Mouse (Mus musculus) lung, adult 2 months (tissue): ENCODE data around the gene Faap20.

Experiments used
- CTCF ChIP-seq: fragments of 200-500 bp; IDR thresholded peaks from 2 replicates; pipeline ENCODE4 v1.5.1; 2011; ENCODE audit warnings: mild to moderate bottlenecking, low read length, control low read depth; ENCODE audit not compliant: insufficient read depth
- POLR2A ChIP-seq: fragments of 200-500 bp; IDR thresholded peaks from 2 replicates; pipeline ENCODE4 v1.6.1; 2011; ENCODE audit warnings: low read depth, mild to moderate bottlenecking, control low read depth, low read length, borderline replicate concordance; ENCODE audit errors: extremely low read depth

DNA sequence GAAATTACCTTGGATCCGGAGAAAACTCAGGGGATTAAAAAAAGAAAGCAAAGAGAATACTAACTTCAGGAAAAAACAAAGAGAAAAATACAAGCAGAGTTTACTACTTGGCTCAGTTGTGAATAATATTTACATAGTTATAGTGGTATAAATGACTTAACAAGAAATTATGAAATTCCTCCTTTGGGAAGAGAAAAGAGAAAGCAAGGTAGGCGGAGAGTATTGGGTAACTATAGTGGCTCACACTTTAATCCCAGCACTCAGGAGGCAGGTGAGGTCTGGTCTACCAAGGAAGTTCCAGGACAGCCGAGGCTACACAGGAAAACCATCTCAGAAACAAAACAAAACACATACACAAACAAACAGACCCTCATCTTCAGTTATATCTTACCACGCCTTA lies 21.6 kb upstream of the Faap20 start:
- no peak for TF ChIP-seq CTCF
- TF ChIP-seq POLR2A = no peak
